Mouse (Mus musculus) mesoderm, embryonic 11.5 days (tissue): ENCODE results near the gene Gm20388.

Source experiments
- DNase-seq: peaks from one replicate; pipeline ENCODE4 v3.0.0-alpha.2; 2012; ENCODE audit warnings: low read depth, low spot score

Gene Gm20388

GRCm38 (mm10) chr8:120163376-120163775, 252.7 kb downstream of the Gm20388 start:
- no peak for DNase-seq

GRCm38 (mm10) chr8:120164026-120164425, 253.4 kb downstream of the Gm20388 start:
- no peak for DNase-seq

- DNase-seq, result no peak
Observed at GRCm38 (mm10) chr8:120167136-120167535, 256.5 kb downstream of the Gm20388 start.

- DNase-seq, result no peak
Observed at GRCm38 (mm10) chr8:120167821-120168220, 257.2 kb downstream of the Gm20388 start.

- DNase-seq, result no peak
Observed at GRCm38 (mm10) chr8:120169119-120169518, 258.5 kb downstream of the Gm20388 start.

- no peak for DNase-seq
Observed at GRCm38 (mm10) chr8:120173195-120173594, 262.6 kb downstream of the Gm20388 start.

- DNase-seq, result no peak
Observed at GRCm38 (mm10) chr8:120174606-120175005, 264.0 kb downstream of the Gm20388 start.

GRCm38 (mm10) chr8:120176605-120177004, 266.0 kb downstream of the Gm20388 start:
- no peak for DNase-seq

GRCm38 (mm10) chr8:120177318-120178123, 266.9 kb downstream of the Gm20388 start, which contains the start of gene Fam92b:
Gene Fam92b, minus strand, starts transcription at chr8:120177466.
- peak; percentile 96 for DNase-seq

GRCm38 (mm10) chr8:120178124-120178514, 267.5 kb downstream of the Gm20388 start:
- DNase-seq, result no peak

GRCm38 (mm10) chr8:120179027-120179431, 268.4 kb downstream of the Gm20388 start:
- DNase-seq, result peak; percentile 93

- peak; percentile 41 for DNase-seq
Observed at GRCm38 (mm10) chr8:120180445-120180970, 269.9 kb downstream of the Gm20388 start.

- no peak for DNase-seq
Observed at GRCm38 (mm10) chr8:120181274-120181673, 270.6 kb downstream of the Gm20388 start.

- no peak for DNase-seq
Observed at GRCm38 (mm10) chr8:120181861-120182414, 271.3 kb downstream of the Gm20388 start.

- DNase-seq, result no peak
Observed at GRCm38 (mm10) chr8:120184366-120184765, 273.7 kb downstream of the Gm20388 start.

GRCm38 (mm10) chr8:120184850-120185792, 274.5 kb downstream of the Gm20388 start:
- peak; percentile 65 for DNase-seq

- DNase-seq, result no peak
Observed at GRCm38 (mm10) chr8:120186454-120186853, 275.8 kb downstream of the Gm20388 start.

- DNase-seq, result no peak
Observed at GRCm38 (mm10) chr8:120188510-120188909, 277.9 kb downstream of the Gm20388 start.

GRCm38 (mm10) chr8:120189440-120189839, 278.8 kb downstream of the Gm20388 start:
- no peak for DNase-seq

- DNase-seq, result no peak
Observed at GRCm38 (mm10) chr8:120190107-120190809, 279.6 kb downstream of the Gm20388 start.

GRCm38 (mm10) chr8:120190810-120191413, 280.3 kb downstream of the Gm20388 start:
- DNase-seq, result peak; percentile 50
